8 mouse cellular contexts compared by ENCODE assay signal in genomic region chr10:3572723-3573649, GRCm38 (mm10). TPM values are rescaled to one million over a fixed set of nuclear protein-coding genes. Genes with fewer than 3 reads are reported as not detected.
DNase-seq lines count a peak whose midpoint lies in the region; ATAC-seq and TF ChIP-seq lines count a peak whose summit lies in the region.

No protein-coding gene starts in this region.

- no peak overlapping the region for H3K9ac ChIP-seq in embryonic facial prominence, embryonic 14.5 days (ENCODE audit: low read depth, low read length)
- no peak overlapping the region for H3K9ac ChIP-seq in heart, embryonic 16.5 days (ENCODE audit: low read length)

- H3K27me3 ChIP-seq in embryonic facial prominence, embryonic 14.5 days (replicated peaks; ENCODE audit: control insufficient read depth, insufficient read depth, low read length): no peaks in the 10 kb centered on the region
- H3K27me3 ChIP-seq in heart, embryonic 16.5 days (ENCODE audit: control insufficient read depth, insufficient read depth, low read length): no peaks in the 10 kb centered on the region
- H3K27me3 ChIP-seq in splenic B cell, adult 2 months (ENCODE audit: control insufficient read depth, insufficient read depth, low read length, poor library complexity, severe bottlenecking): no peaks in the 10 kb centered on the region
- no peaks in the 10 kb centered on the region for H3K27me3 ChIP-seq in thymus, adult 2 months (ENCODE audit: control insufficient read depth, insufficient read depth, low read length)

- DNase-seq in testis, postnatal 14 days (ENCODE audit: low spot score): peak; percentile 22
- DNase-seq in testis, postnatal 10 days (ENCODE audit: low spot score): no peak
- peak; percentile 91 for DNase-seq in embryonic facial prominence, embryonic 14.5 days (ENCODE audit: low spot score)
- peak; percentile 40 for DNase-seq in large intestine, adult 2 months (ENCODE audit: low read depth, low spot score)
- peak; percentile 68 for DNase-seq in lung, postnatal 25 days (ENCODE audit: low spot score)
- DNase-seq in splenic B cell, adult 2 months (ENCODE audit: low read depth, low spot score): peak; percentile 23
- DNase-seq in thymus, adult 2 months: no peak

- TF ChIP-seq POLR2A in thymus, adult 2 months (IDR thresholded peaks at IDR 0.05; ENCODE audit: control insufficient read depth, extremely low read depth, insufficient read depth, low read length, poor library complexity): no peak

- H3K4me2 ChIP-seq in embryonic facial prominence, embryonic 14.5 days (ENCODE audit: low read depth, low read length): no peak overlapping the region; the same call in 1 of the 2 replicates
- H3K4me2 ChIP-seq in heart, embryonic 16.5 days (ENCODE audit: low read depth, low read length): no peak overlapping the region

- H3K4me3 ChIP-seq in embryonic facial prominence, embryonic 14.5 days (ENCODE audit: low read depth, low read length): no peak overlapping the region
- H3K4me3 ChIP-seq in heart, embryonic 16.5 days (ENCODE audit: low read length): no peak overlapping the region
- H3K4me3 ChIP-seq in thymus, adult 2 months (ENCODE audit: control insufficient read depth, insufficient read depth, low read length): no peak overlapping the region

- no peak for TF ChIP-seq CTCF in thymus, adult 2 months (IDR thresholded peaks at IDR 0.05; ENCODE audit: borderline replicate concordance, control insufficient read depth, extremely low read depth, insufficient read depth, low read length, poor library complexity)

- 57% methylated on average over 10 of the region's 10 CpGs for WGBS in embryonic facial prominence, embryonic 14.5 days
- 57% methylated on average over 10 of the region's 10 CpGs for WGBS in heart, embryonic 16.5 days
- 31% methylated on average over 10 of the region's 10 CpGs for WGBS in large intestine, adult 2 months
- 63% methylated on average over 10 of the region's 10 CpGs for WGBS in thymus, adult 2 months

- H3K36me3 ChIP-seq in embryonic facial prominence, embryonic 14.5 days (ENCODE audit: control insufficient read depth, insufficient read depth, low read length): no peaks in the 10 kb centered on the region
- no peaks in the 10 kb centered on the region for H3K36me3 ChIP-seq in heart, embryonic 16.5 days (ENCODE audit: control insufficient read depth, insufficient read depth)
- no peaks in the 10 kb centered on the region for H3K36me3 ChIP-seq in splenic B cell, adult 2 months (ENCODE audit: control insufficient read depth, insufficient read depth, low read length, poor library complexity, severe bottlenecking)
- H3K36me3 ChIP-seq in thymus, adult 2 months (ENCODE audit: control insufficient read depth, insufficient read depth, low read length): no peaks in the 10 kb centered on the region

- no peaks in the 10 kb centered on the region for H3K9me3 ChIP-seq in embryonic facial prominence, embryonic 14.5 days (ENCODE audit: control insufficient read depth, low read length)
- no peaks in the 10 kb centered on the region for H3K9me3 ChIP-seq in heart, embryonic 16.5 days (replicated peaks; ENCODE audit: control insufficient read depth, low read length)

- no peak overlapping the region for H3K27ac ChIP-seq in embryonic facial prominence, embryonic 14.5 days (replicated peaks; ENCODE audit: low read depth, low read length)
- H3K27ac ChIP-seq in heart, embryonic 16.5 days (ENCODE audit: low read length): no peak overlapping the region
- H3K27ac ChIP-seq in thymus, adult 2 months (ENCODE audit: control insufficient read depth, insufficient read depth, low read length): no peak overlapping the region

- ATAC-seq in embryonic facial prominence, embryonic 14.5 days (ENCODE audit: low read depth): peak; percentile 86
- ATAC-seq in heart, embryonic 16.5 days (replicated peaks; ENCODE audit: extremely low read depth, insufficient read depth, low FRiP score): peak; percentile 49; the same call in 1 of the 2 replicates

- no peaks in the 10 kb centered on the region for H3K4me1 ChIP-seq in embryonic facial prominence, embryonic 14.5 days (ENCODE audit: control insufficient read depth, insufficient read depth, low read length)
- 0 out of 2 replicates have a peak, but pooled peaks cover 4% of the 10 kb centered on the region for H3K4me1 ChIP-seq in heart, embryonic 16.5 days (ENCODE audit: control insufficient read depth, insufficient read depth, low read length)
- no peaks in the 10 kb centered on the region; the same call in 1 of the 2 replicates for H3K4me1 ChIP-seq in thymus, adult 2 months (replicated peaks; ENCODE audit: control insufficient read depth, insufficient read depth, low read length)

RNA-seq across cellular contexts. Expression of gene Iyd, which starts 32.9 kb away (rescaled TPM):
- 2.1 and 2.4 TPM in 2 replicates for polyA plus RNA-seq in embryonic facial prominence, embryonic 14.5 days (2014; fragmentation: Nextera tagmentation; extraction: Ambion mirVana)
- 0.57 and 0.91 TPM in 2 replicates for polyA plus RNA-seq in heart, embryonic 16.5 days (2015; fragmentation: Nextera tagmentation; extraction: Ambion mirVana)
- 2.8 and 4.5 TPM in 2 replicates for polyA plus RNA-seq in large intestine, adult 2 months (2012; rRNA removed)
- polyA plus RNA-seq in thymus, adult 2 months (2012; rRNA removed): 0.13 and 0.22 TPM in 2 replicates

Comparison
In these comparisons a context has a peak if more than half of its experiments do, and no peak if none do; other contexts are left out.
1. DNase-seq: peak in testis, postnatal 14 days (single experiment), embryonic facial prominence, embryonic 14.5 days (single experiment), large intestine, adult 2 months (single experiment), lung, postnatal 25 days (single experiment) and splenic B cell, adult 2 months (single experiment); none in testis, postnatal 10 days (single experiment) and thymus, adult 2 months (single experiment).